ENCODE assay signal across 20 mouse cellular contexts in genomic region chr16:66970912-66971311, GRCm38 (mm10).
"Had no signal": no experiment of that assay in that cellular context is flagged by ENCODE, and none has a peak within 500 bp of the region (broad histone marks: within the 10 kb centered on the region; RNA-seq: fewer than 3 reads in every experiment).

No protein-coding gene starts in this region.

- ATAC-seq: liver, postnatal 0 days; midbrain, embryonic 15.5 days had no signal

- H3K4me3 ChIP-seq: kidney, embryonic 15.5 days; limb, embryonic 12.5 days; limb, embryonic 15.5 days; lung, embryonic 15.5 days; megakaryocyte, embryonic 14.5 days; midbrain, embryonic 12.5 days; midbrain, embryonic 15.5 days; neural tube, embryonic 12.5 days; neural tube, embryonic 15.5 days; stomach, embryonic 15.5 days had no signal

- H3K4me1 ChIP-seq: kidney, embryonic 15.5 days; limb, embryonic 12.5 days; limb, embryonic 15.5 days; lung, embryonic 15.5 days; megakaryocyte, embryonic 14.5 days; midbrain, embryonic 15.5 days; stomach, embryonic 15.5 days had no signal

- DNase-seq: kidney, adult 11 months; kidney, adult 8-10 months; kidney, postnatal 10 days; kidney, postnatal 36 days; left cerebral cortex, postnatal 4 days; liver, postnatal 0 days; retina, postnatal 1 day; right cerebral cortex, postnatal 25 days; spleen, adult 18-20 months; thymus, postnatal 25 days had no signal
